Mouse (Mus musculus) intestine, postnatal 0 days (tissue): ENCODE results near the gene Vmn2r29. TPM values are rescaled to one million over a fixed set of nuclear protein-coding genes. Genes with fewer than 3 reads are reported as not detected.
A peak's percentile ranks its signal among the peaks of the same experiment; 100 is the strongest.
"Not testable (repeated sequence)": the region's sequence is repeated elsewhere in the genome, so short reads cannot be mapped to it uniquely, and the experiment has no call there.

Source experiments
- ATAC-seq: fragments of 200-750 bp; cut with Nextera tagmentation; 2 replicates; pipeline ENCODE4 v1.8.0; 2017; ENCODE audit warnings: mild to moderate bottlenecking, moderate TSS enrichment, moderate library complexity
- H3K27ac ChIP-seq: fragments of 300-500 bp; sonication (generic); 2 replicates; pipeline ENCODE4 v1.5.1; 2014; ENCODE audit warnings: mild to moderate bottlenecking, low read depth, low read length, moderate library complexity
- H3K27me3 ChIP-seq: fragments of 300-500 bp; sonication (generic); replicated peaks from 2 replicates; pipeline ENCODE4 v1.6.1; 2014; ENCODE audit warnings: low read length, mixed read lengths; ENCODE audit not compliant: control insufficient read depth, insufficient read depth
- H3K36me3 ChIP-seq: fragments of 300-500 bp; sonication (generic); 2 replicates; pipeline ENCODE4 v1.6.1; 2014; ENCODE audit warnings: mild to moderate bottlenecking, moderate library complexity; ENCODE audit not compliant: control insufficient read depth, insufficient read depth
- H3K4me1 ChIP-seq: fragments of 300-500 bp; sonication (generic); replicated peaks from 2 replicates; pipeline ENCODE4 v1.6.1; 2014; ENCODE audit warnings: antibody characterized with exemption, low read length, mixed read lengths; ENCODE audit not compliant: control insufficient read depth, insufficient read depth
- H3K4me2 ChIP-seq: fragments of 300-500 bp; sonication (generic); replicated peaks from 2 replicates; pipeline ENCODE4 v1.6.1; 2014; ENCODE audit warnings: low read depth, mild to moderate bottlenecking, moderate library complexity
- H3K4me3 ChIP-seq: fragments of 300-500 bp; sonication (generic); 2 replicates; pipeline ENCODE4 v1.5.1; 2014; ENCODE audit warnings: low read depth, low read length
- H3K9ac ChIP-seq: fragments of 300-500 bp; sonication (generic); 2 replicates; pipeline ENCODE4 v1.6.1; 2014; ENCODE audit warnings: mild to moderate bottlenecking, low read depth, low read length
- H3K9me3 ChIP-seq: fragments of 300-500 bp; sonication (generic); 2 replicates; pipeline ENCODE4 v1.6.1; 2016; ENCODE audit warnings: mixed run types; ENCODE audit not compliant: control insufficient read depth
- CTCF ChIP-seq: sonication (generic); IDR thresholded peaks from 2 replicates; pipeline ENCODE4 v1.5.1; 2016; ENCODE audit warnings: low read depth, mild to moderate bottlenecking, control low read depth, antibody characterized with exemption, moderate library complexity
- WGBS: fragments of 180-500 bp; shearing (Covaris S2); extraction: QIAGEN DNeasy Blood & Tissue Kit; methylation state at CpG from one replicate; pipeline ENCODE4 v1.1.7; 2014; 5-methylcytosine and 5-hydroxymethylcytosine counted together
- polyA plus RNA-seq: library from polyadenylated mRNA; unstranded; fragments of >200 nt; fragmentation: Nextera tagmentation; extraction: Ambion mirVana; gene quantifications from 2 replicates; pipeline ENCODE4 v1.2.1, GENCODE M21; 2015

Vmn2r29 gene
- polyA plus RNA-seq, result 0.09 TPM in 1 of 2 replicates, not detected in the other

DNA sequence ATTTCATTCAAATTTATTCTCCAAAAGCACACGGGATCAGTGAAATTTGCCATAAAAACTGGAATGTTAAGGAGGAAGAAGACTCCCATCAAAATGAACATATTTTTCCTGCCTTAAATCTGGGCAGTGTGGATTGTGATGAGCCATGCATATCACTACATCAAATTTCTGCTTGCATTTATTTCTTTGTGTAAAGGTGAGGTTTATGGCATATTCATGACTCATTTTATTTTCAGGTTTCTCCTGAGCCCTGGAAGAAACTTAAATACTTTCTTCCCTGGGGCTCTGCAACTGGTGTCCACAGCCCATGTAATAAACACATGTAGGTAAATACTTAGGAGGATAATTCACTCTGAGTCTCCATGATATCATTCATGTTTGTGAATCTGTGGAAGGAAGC lies at the start of gene Vmn2r29:
Gene Vmn2r29 (minus strand): TSS at position 101 of the 400 bp plus-strand sequence.
- ATAC-seq, H3K4me1 ChIP-seq, H3K27me3 ChIP-seq, H3K4me3 ChIP-seq, H3K27ac ChIP-seq, H3K9me3 ChIP-seq, H3K4me2 ChIP-seq, H3K9ac ChIP-seq, H3K36me3 ChIP-seq: not testable (repeated sequence)
- no CpG with 5 or more reads among the region's 1 CpGs for WGBS

DNA sequence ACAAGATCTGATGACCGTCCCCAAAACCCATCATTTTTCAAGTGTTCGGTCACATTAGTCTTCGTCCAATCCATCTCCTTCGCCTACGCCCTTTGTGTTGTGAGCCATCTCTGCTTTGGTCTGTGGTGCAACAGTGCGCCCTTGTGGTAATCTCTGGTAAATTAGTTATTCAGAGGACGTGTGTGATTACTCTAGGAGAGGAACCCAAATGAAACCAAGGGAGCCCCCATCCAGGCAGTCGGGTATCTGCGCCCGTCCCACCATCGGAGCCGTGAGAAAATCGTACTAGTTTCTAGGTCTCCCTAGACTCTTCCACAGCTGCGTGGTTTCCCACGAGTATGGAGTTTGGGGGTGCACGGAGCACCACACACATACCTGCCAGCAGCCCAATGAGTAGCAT lies 48.5 kb upstream of the Vmn2r29 start:
- Histone ChIP-seq H3K4me1 (no peaks in the 10 kb centered on the region), H3K27ac (no peak overlapping the region), H3K27me3 (no peaks in the 10 kb centered on the region), H3K4me2 (no peak overlapping the region), H3K9ac (no peak overlapping the region), H3K4me3 (no peak overlapping the region), H3K36me3 (peaks cover 42% of the 10 kb centered on the region), H3K9me3 (no peaks in the 10 kb centered on the region)
- 78% methylated on average over 16 of the region's 16 CpGs for WGBS
- TF ChIP-seq CTCF, result peak; percentile 73
- no peak for ATAC-seq

DNA sequence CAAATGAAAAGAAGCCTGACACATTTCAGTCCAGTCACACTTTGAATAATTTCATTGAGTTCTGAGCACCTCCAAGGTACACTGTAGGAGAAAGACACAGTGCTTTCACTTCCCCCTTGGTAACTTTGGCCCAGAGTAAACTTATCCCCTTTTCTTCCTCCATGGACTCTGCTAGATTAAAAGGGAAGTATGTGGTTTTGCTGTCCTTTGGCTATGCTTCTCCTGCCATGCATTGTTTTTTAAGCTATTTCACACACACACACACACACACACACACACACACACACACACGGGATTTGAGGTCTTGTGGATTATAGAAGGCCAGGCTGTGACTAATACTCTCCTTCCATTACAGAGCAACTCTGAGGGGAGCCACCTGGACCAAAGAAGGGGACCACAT lies 34.3 kb upstream of the Vmn2r29 start:
- no peak overlapping the region for H3K4me2 ChIP-seq
- H3K4me1 ChIP-seq, result no peaks in the 10 kb centered on the region
- no peak overlapping the region for H3K9ac ChIP-seq
- no peak overlapping the region for H3K27ac ChIP-seq
- no peaks in the 10 kb centered on the region for H3K27me3 ChIP-seq
- no peak for ATAC-seq
- TF ChIP-seq CTCF, result no peak
- H3K4me3 ChIP-seq, result no peak overlapping the region
- H3K9me3 ChIP-seq, result no peaks in the 10 kb centered on the region
- 93% methylated on average over 1 of the region's 1 CpGs for WGBS
- H3K36me3 ChIP-seq, result peaks cover 23% of the 10 kb centered on the region

DNA sequence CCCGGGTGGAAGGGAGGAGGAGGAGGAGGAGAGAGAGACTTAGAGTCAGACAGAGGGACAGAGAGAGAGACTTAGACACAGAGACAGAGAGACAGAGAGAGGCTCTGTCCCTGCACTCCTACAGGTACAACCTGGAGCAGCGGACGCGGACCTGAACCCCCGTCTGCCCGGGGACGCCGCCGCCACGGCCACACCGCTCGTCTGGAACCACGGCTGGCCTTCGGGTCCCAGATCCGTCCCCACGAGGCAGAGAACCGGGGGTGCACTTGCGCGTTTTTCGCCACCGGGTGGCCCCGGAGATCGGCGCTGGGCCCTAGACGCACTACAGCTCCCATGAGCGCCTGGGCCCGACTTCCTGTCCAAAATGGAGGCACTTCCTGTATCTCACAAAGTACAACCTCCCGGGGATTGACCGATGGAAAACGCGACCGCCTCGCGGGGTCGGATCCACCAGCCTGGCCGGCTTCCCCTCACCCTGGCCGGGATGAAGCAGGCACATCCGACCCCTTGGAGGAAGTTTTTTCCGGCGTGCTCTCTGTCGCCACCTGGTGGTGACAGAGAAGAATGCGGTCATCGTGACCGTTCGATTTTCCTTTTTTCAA lies 30.9 kb upstream of the Vmn2r29 start, which contains the start of gene Gm45844:
Gene Gm45844 (minus strand): TSS at position 324 of the 602 bp plus-strand sequence.
- WGBS, result 36% methylated on average over 44 of the region's 45 CpGs
- H3K27me3 ChIP-seq, H3K9me3 ChIP-seq, H3K36me3 ChIP-seq, H3K27ac ChIP-seq, H3K4me1 ChIP-seq: not testable (repeated sequence)
- Histone ChIP-seq H3K4me3 (peak within 1 kb of the TSS; percentile 40), H3K4me2 (peak within 1 kb of the TSS; percentile 63), H3K9ac (0 out of 2 replicates have a peak within 1 kb of the TSS, but pooled peaks have one; percentile 34)
- ATAC-seq, result peak; percentile 99
- peak; percentile 94 for TF ChIP-seq CTCF

DNA sequence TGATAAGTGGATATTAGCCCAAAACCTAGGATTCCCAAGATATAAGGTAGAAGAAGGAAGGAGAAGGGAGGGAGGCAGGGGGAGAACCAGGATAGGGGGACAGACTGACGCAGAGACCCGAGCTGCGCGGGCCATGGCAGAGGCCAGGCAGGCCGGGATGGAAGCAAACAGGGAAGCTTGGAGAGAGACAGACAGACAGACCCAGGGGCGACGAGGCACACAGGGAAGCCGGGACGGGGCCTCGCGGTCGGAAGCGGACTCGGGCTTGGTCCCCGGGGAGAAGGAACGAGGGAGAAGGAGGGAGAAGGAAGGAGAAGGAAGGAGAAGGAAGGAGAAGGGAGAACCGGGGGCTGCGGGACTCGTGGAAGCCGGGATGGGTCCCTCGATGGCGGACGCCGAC lies 30.4 kb upstream of the Vmn2r29 start:
- 44% methylated on average over 22 of the region's 24 CpGs for WGBS
- not testable (repeated sequence) for H3K27me3 ChIP-seq, H3K4me1 ChIP-seq, H3K27ac ChIP-seq, H3K9me3 ChIP-seq, H3K36me3 ChIP-seq, ATAC-seq
- Histone ChIP-seq H3K4me2 (peak overlapping the region; percentile 63), H3K4me3 (peak overlapping the region; percentile 40), H3K9ac (0 out of 2 replicates have a peak overlapping the region, but pooled peaks have one; percentile 34)

DNA sequence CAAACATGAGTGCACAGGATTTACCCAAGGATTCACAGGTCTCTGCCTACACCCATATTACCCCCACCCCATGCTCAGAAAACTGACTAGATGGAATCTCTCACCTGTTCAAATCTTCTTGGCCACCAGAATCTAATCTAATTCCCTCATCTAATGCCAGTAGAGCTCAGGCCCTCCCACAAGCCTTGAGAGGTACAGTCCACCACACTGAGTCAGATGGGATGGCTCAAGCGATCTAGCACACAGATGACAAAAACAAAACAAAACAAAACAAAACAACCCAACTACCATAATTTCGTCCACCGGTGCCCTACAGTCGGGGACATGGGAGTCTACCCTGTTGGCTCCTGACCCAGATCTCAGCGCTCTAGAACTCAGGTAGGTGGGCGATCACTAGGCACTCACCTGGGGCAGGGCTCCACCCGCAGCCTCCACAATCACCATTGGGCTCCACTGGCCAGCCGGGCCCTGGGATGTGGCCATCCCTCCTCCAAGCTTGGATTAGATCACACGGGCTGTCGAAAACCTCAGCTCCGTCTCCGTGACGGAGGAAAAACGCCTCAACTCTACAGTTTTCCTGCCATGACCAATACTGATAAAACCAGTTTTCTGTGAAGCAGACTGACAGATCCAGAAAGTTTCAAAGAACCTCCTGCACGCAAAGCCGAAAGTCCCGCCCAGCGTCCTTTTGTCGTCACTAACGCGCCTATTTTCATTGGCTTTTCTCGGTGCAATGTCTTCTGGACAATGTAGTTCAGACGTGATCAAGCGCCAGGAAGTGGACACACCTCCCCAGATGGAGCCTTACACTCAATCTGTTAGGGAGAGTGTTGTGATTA lies 37.6 kb downstream of the Vmn2r29 start, which contains the start of gene Zfp772:
Gene Zfp772 (minus strand): TSS at position 686 of the 839 bp plus-strand sequence.
- not testable (repeated sequence) for H3K9ac ChIP-seq, H3K4me1 ChIP-seq, H3K27me3 ChIP-seq, ATAC-seq, H3K9me3 ChIP-seq, H3K27ac ChIP-seq, H3K36me3 ChIP-seq
- Histone ChIP-seq H3K4me3 (peak within 1 kb of the TSS; percentile 42), H3K4me2 (peak within 1 kb of the TSS; percentile 66)
- WGBS, result under 1% methylated on average over 24 of the region's 24 CpGs
